Mouse (Mus musculus) C2C12 (cell line): ENCODE measurements around the gene Gm5141.

Source experiments
- CTCF ChIP-seq: IDR thresholded peaks from one replicate; pipeline ENCODE4 v1.5.1; 2011; ENCODE audit not compliant: control insufficient read depth, insufficient read depth, insufficient read length
- MAX ChIP-seq: IDR thresholded peaks from one replicate; pipeline ENCODE4 v1.6.1; 2011; ENCODE audit warnings: mild to moderate bottlenecking, control low read depth
- MYOG ChIP-seq: IDR thresholded peaks from one replicate; pipeline ENCODE4 v1.6.1; 2011; ENCODE audit not compliant: control insufficient read depth, insufficient read length; ENCODE audit errors: extremely low read depth
- USF1 ChIP-seq: IDR thresholded peaks from one replicate; pipeline ENCODE4 v1.6.1; 2011; ENCODE audit warnings: low read depth, mild to moderate bottlenecking, control low read depth, moderate library complexity

- no peak for TF ChIP-seq CTCF
- no peak for TF ChIP-seq USF1
- TF ChIP-seq MYOG = no peak
- TF ChIP-seq MAX = no peak
These were observed 46.6 kb upstream of the Gm5141 start for GRCm38 (mm10) chr13:62832239-62832638.
